Mouse (Mus musculus) megakaryocyte, adult 5-6 weeks (primary cell): ENCODE measurements around the gene Efna4. TPM values are rescaled to one million over a fixed set of nuclear protein-coding genes. Genes with fewer than 3 reads are reported as not detected.

ENCODE experiments used
- total RNA-seq, 2 experiments: library from RNA; stranded (forward) in 1 of 2; stranded (reverse) in 1 of 2; fragments of 153-499, 151-499 nt in 1 of 2; fragments of 221-1000, 200-1000 nt in 1 of 2; gene quantifications; 2 replicates each; pipeline versions ENCODE4 v1.2.3 to v1.2.4; 2015 to 2017

The Efna4 gene
- total RNA-seq, 2 experiments from 2014 or later, result 0.33 TPM; not detected in 1

Other genes with a start within 250 kb of the Efna4 start
- gene Rusc1, start 244.7 kb downstream of the Efna4 start, total RNA-seq (2015), result 11.6 and 13.7 TPM in 2 replicates
- 11.3 and 11.8 TPM in 2 replicates for gene Rusc1, start 244.7 kb downstream of the Efna4 start, total RNA-seq (2017)
- not detected in 2 replicates for gene Gm43738, start 236.9 kb downstream of the Efna4 start, total RNA-seq (2015)
- not detected in 2 replicates for gene Gm43738, start 236.9 kb downstream of the Efna4 start, total RNA-seq (2017)
- 57.3 and 64.0 TPM in 2 replicates for gene Fdps, start 236.1 kb downstream of the Efna4 start, total RNA-seq (2015)
- 132 and 150 TPM in 2 replicates for gene Fdps, start 236.1 kb downstream of the Efna4 start, total RNA-seq (2017)
- gene Pklr, start 201.9 kb downstream of the Efna4 start, total RNA-seq (2015), result 1.2 and 4.0 TPM in 2 replicates
- gene Pklr, start 201.9 kb downstream of the Efna4 start, total RNA-seq (2017), result 1.4 and 8.0 TPM in 2 replicates
- gene Hcn3, start 177.8 kb downstream of the Efna4 start, total RNA-seq (2015), result not detected in 2 replicates
- not detected in 2 replicates for gene Hcn3, start 177.8 kb downstream of the Efna4 start, total RNA-seq (2017)
- 38.1 and 38.4 TPM in 2 replicates for gene Clk2, start 173.2 kb downstream of the Efna4 start, total RNA-seq (2015)
- gene Clk2, start 173.2 kb downstream of the Efna4 start, total RNA-seq (2017), result 47.1 and 48.5 TPM in 2 replicates
- 43.0 and 52.9 TPM in 2 replicates for gene Scamp3, start 160.6 kb downstream of the Efna4 start, total RNA-seq (2015)
- gene Scamp3, start 160.6 kb downstream of the Efna4 start, total RNA-seq (2017), result 17.9 and 18.1 TPM in 2 replicates
- 11.2 and 13.5 TPM in 2 replicates for gene Fam189b, start 154.9 kb downstream of the Efna4 start, total RNA-seq (2015)
- gene Fam189b, start 154.9 kb downstream of the Efna4 start, total RNA-seq (2017), result 3.3 and 5.6 TPM in 2 replicates
- 77.6 and 78.1 TPM in 2 replicates for gene Gba, start 135.1 kb downstream of the Efna4 start, total RNA-seq (2015)
- 71.1 and 79.5 TPM in 2 replicates for gene Gba, start 135.1 kb downstream of the Efna4 start, total RNA-seq (2017)
- 0.07 TPM in 1 of 2 replicates, not detected in the other for gene Thbs3, start 122.8 kb downstream of the Efna4 start, total RNA-seq (2015)
- gene Thbs3, start 122.8 kb downstream of the Efna4 start, total RNA-seq (2017), result 0.12 and 0.70 TPM in 2 replicates
- 49.5 and 57.8 TPM in 2 replicates for gene Mtx1, start 110.9 kb downstream of the Efna4 start, total RNA-seq (2015)
- 41.8 and 45.3 TPM in 2 replicates for gene Mtx1, start 110.9 kb downstream of the Efna4 start, total RNA-seq (2017)
- gene Muc1, start 109.0 kb downstream of the Efna4 start, total RNA-seq (2015), result 0.25 and 0.58 TPM in 2 replicates
- 0.18 TPM in 1 of 2 replicates, not detected in the other for gene Muc1, start 109.0 kb downstream of the Efna4 start, total RNA-seq (2017)
- gene Krtcap2, start 92.1 kb downstream of the Efna4 start, total RNA-seq (2015), result 142 and 167 TPM in 2 replicates
- 159 and 189 TPM in 2 replicates for gene Krtcap2, start 92.1 kb downstream of the Efna4 start, total RNA-seq (2017)
- 0.39 and 0.80 TPM in 2 replicates for gene Trim46, start 91.7 kb downstream of the Efna4 start, total RNA-seq (2015)
- 0.55 TPM in 1 of 2 replicates, not detected in the other for gene Trim46, start 91.7 kb downstream of the Efna4 start, total RNA-seq (2017)
- gene Dpm3, start 78.7 kb downstream of the Efna4 start, total RNA-seq (2015), result 84.6 and 95.5 TPM in 2 replicates
- gene Dpm3, start 78.7 kb downstream of the Efna4 start, total RNA-seq (2017), result 72.1 and 82.3 TPM in 2 replicates
- 42.9 and 68.4 TPM in 2 replicates for gene Slc50a1, start 67.5 kb downstream of the Efna4 start, total RNA-seq (2015)
- 31.5 and 52.2 TPM in 2 replicates for gene Slc50a1, start 67.5 kb downstream of the Efna4 start, total RNA-seq (2017)
- gene Efna1, start 56.9 kb downstream of the Efna4 start, total RNA-seq (2015), result not detected in 2 replicates
- not detected in 2 replicates for gene Efna1, start 56.9 kb downstream of the Efna4 start, total RNA-seq (2017)
- gene Efna3, start 15.1 kb downstream of the Efna4 start, total RNA-seq (2015), result not detected in 2 replicates
- not detected in 2 replicates for gene Efna3, start 15.1 kb downstream of the Efna4 start, total RNA-seq (2017)
- gene Adam15, start 12.0 kb upstream of the Efna4 start, total RNA-seq (2015), result 107 and 135 TPM in 2 replicates
- gene Adam15, start 12.0 kb upstream of the Efna4 start, total RNA-seq (2017), result 100 and 124 TPM in 2 replicates
- not detected in 2 replicates for gene Dcst2, start 23.9 kb upstream of the Efna4 start, total RNA-seq (2015)
- gene Dcst2, start 23.9 kb upstream of the Efna4 start, total RNA-seq (2017), result not detected in 2 replicates
- 0.14 TPM in 1 of 2 replicates, not detected in the other for gene Dcst1, start 27.2 kb upstream of the Efna4 start, total RNA-seq (2015)
- gene Dcst1, start 27.2 kb upstream of the Efna4 start, total RNA-seq (2017), result not detected in 2 replicates
- 38.9 and 41.1 TPM in 2 replicates for gene Zbtb7b, start 56.7 kb upstream of the Efna4 start, total RNA-seq (2015)
- 63.8 and 71.3 TPM in 2 replicates for gene Zbtb7b, start 56.7 kb upstream of the Efna4 start, total RNA-seq (2017)
- gene Lenep, start 64.8 kb upstream of the Efna4 start, total RNA-seq (2015), result 1.6 and 2.3 TPM in 2 replicates
- 0.37 and 0.44 TPM in 2 replicates for gene Lenep, start 64.8 kb upstream of the Efna4 start, total RNA-seq (2017)
- gene Flad1, start 73.8 kb upstream of the Efna4 start, total RNA-seq (2015), result 9.7 and 11.6 TPM in 2 replicates
- gene Flad1, start 73.8 kb upstream of the Efna4 start, total RNA-seq (2017), result 10.8 and 11.8 TPM in 2 replicates
- gene Cks1b, start 80.4 kb upstream of the Efna4 start, total RNA-seq (2015), result 157 and 174 TPM in 2 replicates
- 126 and 134 TPM in 2 replicates for gene Cks1b, start 80.4 kb upstream of the Efna4 start, total RNA-seq (2017)
- gene Shc1, start 80.4 kb upstream of the Efna4 start, total RNA-seq (2015), result 42.9 and 51.6 TPM in 2 replicates
- gene Shc1, start 80.4 kb upstream of the Efna4 start, total RNA-seq (2017), result 52.4 and 55.1 TPM in 2 replicates
- 23.2 and 28.2 TPM in 2 replicates for gene Pygo2, start 92.2 kb upstream of the Efna4 start, total RNA-seq (2015)
- gene Pygo2, start 92.2 kb upstream of the Efna4 start, total RNA-seq (2017), result 11.2 and 18.2 TPM in 2 replicates
- 15.5 and 19.9 TPM in 2 replicates for gene Pbxip1, start 98.7 kb upstream of the Efna4 start, total RNA-seq (2015)
- gene Pbxip1, start 98.7 kb upstream of the Efna4 start, total RNA-seq (2017), result 33.1 and 39.6 TPM in 2 replicates
- 13.7 and 14.2 TPM in 2 replicates for gene Pmvk, start 116.5 kb upstream of the Efna4 start, total RNA-seq (2015)
- gene Pmvk, start 116.5 kb upstream of the Efna4 start, total RNA-seq (2017), result 16.2 and 22.4 TPM in 2 replicates
- gene Kcnn3, start 182.1 kb upstream of the Efna4 start, total RNA-seq (2015), result not detected in 2 replicates
- not detected in 2 replicates for gene Kcnn3, start 182.1 kb upstream of the Efna4 start, total RNA-seq (2017)